Mouse (Mus musculus) midbrain, embryonic 14.5 days (tissue): Measurements from ENCODE around the gene Nrxn1. TPM values are rescaled to one million over a fixed set of nuclear protein-coding genes. Genes with fewer than 3 reads are reported as not detected.

Source experiments
- ATAC-seq: fragments of 200-750 bp; cut with Nextera tagmentation; 2 replicates; pipeline ENCODE4 v1.8.0; 2017; ENCODE audit warnings: moderate number of reproducible peaks, moderate library complexity; ENCODE audit not compliant: low FRiP score, low TSS enrichment
- DNase-seq: peaks from one replicate; pipeline ENCODE4 v3.0.0-alpha.2; 2015
- H3K27ac ChIP-seq: fragments of 300-500 bp; sonication (generic); replicated peaks from 2 replicates; pipeline ENCODE4 v1.5.1; 2014; ENCODE audit warnings: mild to moderate bottlenecking, low read depth, low read length, moderate library complexity
- H3K27me3 ChIP-seq: fragments of 300-500 bp; sonication (generic); 2 replicates; pipeline ENCODE4 v1.6.1; 2014; ENCODE audit warnings: low read length, control low read depth, mixed read lengths; ENCODE audit not compliant: control insufficient read depth, insufficient read depth
- H3K36me3 ChIP-seq: fragments of 300-500 bp; sonication (generic); 2 replicates; pipeline ENCODE4 v1.6.1; 2014; ENCODE audit warnings: low read length, control low read depth; ENCODE audit not compliant: control insufficient read depth, insufficient read depth
- H3K4me1 ChIP-seq: fragments of 300-500 bp; sonication (generic); 2 replicates; pipeline ENCODE4 v1.6.1; 2014; ENCODE audit warnings: mild to moderate bottlenecking, antibody characterized with exemption, low read length, control low read depth; ENCODE audit not compliant: control insufficient read depth, insufficient read depth
- H3K4me2 ChIP-seq: fragments of 300-500 bp; sonication (generic); 2 replicates; pipeline ENCODE4 v1.6.1; 2014; ENCODE audit warnings: mild to moderate bottlenecking, low read length, moderate library complexity
- H3K4me3 ChIP-seq: fragments of 300-500 bp; sonication (generic); replicated peaks from 2 replicates; pipeline ENCODE4 v1.5.1; 2014; ENCODE audit warnings: low read depth, low read length
- H3K9ac ChIP-seq: fragments of 300-500 bp; sonication (generic); replicated peaks from 2 replicates; pipeline ENCODE4 v1.6.1; 2014; ENCODE audit warnings: mild to moderate bottlenecking, low read length, moderate library complexity
- H3K9me3 ChIP-seq: fragments of 300-500 bp; sonication (generic); 2 replicates; pipeline ENCODE4 v1.6.1; 2016; ENCODE audit warnings: low read length, control low read depth, mixed read lengths; ENCODE audit not compliant: control insufficient read depth
- WGBS: fragments of 180-500 bp; shearing (Covaris S2); extraction: QIAGEN DNeasy Blood & Tissue Kit; methylation state at CpG from one replicate; pipeline ENCODE4 v1.1.7; 2014; 5-methylcytosine and 5-hydroxymethylcytosine counted together
- polyA plus RNA-seq: library from polyadenylated mRNA; unstranded; fragments of >200 nt; fragmentation: Nextera tagmentation; extraction: Ambion mirVana; gene quantifications from 2 replicates; pipeline ENCODE4 v1.2.1, GENCODE M21; 2014

The Nrxn1 gene
- polyA plus RNA-seq, 1 experiment from 2014 or later = 171 TPM

- ATAC-seq (no peak), DNase-seq (no peak)
- no peaks in the 10 kb centered on the region for H3K9me3 ChIP-seq
- no peak overlapping the region for H3K27ac ChIP-seq
- no peak overlapping the region for H3K9ac ChIP-seq
- H3K36me3 ChIP-seq = no peaks in the 10 kb centered on the region
- no peaks in the 10 kb centered on the region for H3K27me3 ChIP-seq
- no peak overlapping the region for H3K4me3 ChIP-seq
- no peaks in the 10 kb centered on the region for H3K4me1 ChIP-seq
- H3K4me2 ChIP-seq = no peak overlapping the region
- 95% methylated on average over 3 of the region's 3 CpGs for WGBS
Observed at GRCm38 (mm10) chr17:90422591-90422990, 670.3 kb downstream of the Nrxn1 start.

- no peak overlapping the region for H3K4me3 ChIP-seq
- H3K4me1 ChIP-seq = no peaks in the 10 kb centered on the region
- H3K4me2 ChIP-seq = no peak overlapping the region
- 95% methylated on average over 2 of the region's 2 CpGs for WGBS
- H3K9ac ChIP-seq = no peak overlapping the region
- no peaks in the 10 kb centered on the region for H3K36me3 ChIP-seq
- H3K9me3 ChIP-seq = no peaks in the 10 kb centered on the region
- no peak for ATAC-seq
- no peak for DNase-seq
- no peak overlapping the region for H3K27ac ChIP-seq
- H3K27me3 ChIP-seq = no peaks in the 10 kb centered on the region
Observed at GRCm38 (mm10) chr17:90420757-90421156, 672.1 kb downstream of the Nrxn1 start.

GRCm38 (mm10) chr17:90419615-90420014, 673.3 kb downstream of the Nrxn1 start:
- ATAC-seq = no peak
- Histone ChIP-seq H3K27ac (no peak overlapping the region), H3K27me3 (no peaks in the 10 kb centered on the region), H3K9ac (no peak overlapping the region), H3K36me3 (no peaks in the 10 kb centered on the region), H3K4me1 (no peaks in the 10 kb centered on the region), H3K9me3 (no peaks in the 10 kb centered on the region), H3K4me3 (no peak overlapping the region), H3K4me2 (no peak overlapping the region)
- no peak for DNase-seq
- 87% methylated on average over 1 of the region's 1 CpGs for WGBS

DNA sequence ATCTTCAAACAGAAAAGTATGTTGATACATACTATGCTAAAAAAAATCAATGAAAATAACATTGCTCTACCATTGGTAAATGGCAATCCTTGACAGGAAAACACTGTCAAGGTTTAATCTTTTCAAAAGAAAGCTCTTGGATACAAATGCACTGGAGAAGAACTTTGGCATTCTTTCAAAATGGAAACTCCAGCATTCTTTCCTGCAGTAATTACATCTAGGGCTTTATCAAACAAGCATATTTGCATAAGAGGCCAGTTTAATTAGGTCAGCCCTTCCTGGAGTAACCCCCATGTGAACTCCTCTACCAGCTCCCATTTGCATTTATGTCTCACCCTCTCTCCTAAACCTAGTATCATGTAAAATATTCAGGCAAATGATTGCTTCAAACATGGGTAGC, 696.5 kb downstream of the Nrxn1 start:
- Histone ChIP-seq H3K27me3 (no peaks in the 10 kb centered on the region), H3K9ac (no peak overlapping the region), H3K27ac (no peak overlapping the region), H3K36me3 (no peaks in the 10 kb centered on the region), H3K4me1 (no peaks in the 10 kb centered on the region), H3K9me3 (no peaks in the 10 kb centered on the region), H3K4me3 (no peak overlapping the region), H3K4me2 (no peak overlapping the region)
- no peak for DNase-seq
- no peak for ATAC-seq

DNA sequence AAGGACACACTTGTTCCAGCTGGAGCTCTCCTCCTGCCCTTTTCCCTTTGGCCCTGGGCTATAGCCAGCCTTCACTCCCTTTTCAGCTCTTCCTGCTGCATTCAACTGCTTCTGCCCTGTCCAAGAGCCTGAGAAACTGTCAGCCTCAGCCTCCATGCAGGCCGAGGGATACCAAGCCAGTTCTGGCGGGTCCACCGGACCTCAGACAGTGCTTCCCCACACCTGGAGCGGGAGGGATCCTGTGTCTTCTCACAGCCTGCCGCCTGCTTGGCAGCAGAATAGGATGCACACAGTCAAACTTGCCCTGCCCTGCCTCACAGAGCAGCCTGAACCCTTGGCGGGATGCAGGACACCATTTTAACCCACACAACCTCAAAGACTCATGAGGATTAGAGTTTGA, 698.3 kb downstream of the Nrxn1 start:
- H3K27me3 ChIP-seq = no peaks in the 10 kb centered on the region
- no peaks in the 10 kb centered on the region for H3K36me3 ChIP-seq
- no peak for ATAC-seq
- H3K9me3 ChIP-seq = no peaks in the 10 kb centered on the region
- H3K4me2 ChIP-seq = no peak overlapping the region
- no peak for DNase-seq
- H3K4me3 ChIP-seq = no peak overlapping the region
- no peak overlapping the region for H3K27ac ChIP-seq
- WGBS = 92% methylated on average over 6 of the region's 6 CpGs
- no peak overlapping the region for H3K9ac ChIP-seq
- H3K4me1 ChIP-seq = peaks cover 11% of the 10 kb centered on the region; the same call in 1 of the 2 replicates

GRCm38 (mm10) chr17:90392751-90393150, 700.1 kb downstream of the Nrxn1 start:
- H3K4me3 ChIP-seq = no peak overlapping the region
- no peak overlapping the region for H3K27ac ChIP-seq
- 93% methylated on average over 1 of the region's 1 CpGs for WGBS
- no peaks in the 10 kb centered on the region for H3K9me3 ChIP-seq
- peak; percentile 17 for DNase-seq
- no peaks in the 10 kb centered on the region for H3K27me3 ChIP-seq
- peaks cover 11% of the 10 kb centered on the region; the same call in 1 of the 2 replicates for H3K4me1 ChIP-seq
- no peak for ATAC-seq
- H3K36me3 ChIP-seq = no peaks in the 10 kb centered on the region
- no peak overlapping the region for H3K4me2 ChIP-seq
- no peak overlapping the region for H3K9ac ChIP-seq

DNA sequence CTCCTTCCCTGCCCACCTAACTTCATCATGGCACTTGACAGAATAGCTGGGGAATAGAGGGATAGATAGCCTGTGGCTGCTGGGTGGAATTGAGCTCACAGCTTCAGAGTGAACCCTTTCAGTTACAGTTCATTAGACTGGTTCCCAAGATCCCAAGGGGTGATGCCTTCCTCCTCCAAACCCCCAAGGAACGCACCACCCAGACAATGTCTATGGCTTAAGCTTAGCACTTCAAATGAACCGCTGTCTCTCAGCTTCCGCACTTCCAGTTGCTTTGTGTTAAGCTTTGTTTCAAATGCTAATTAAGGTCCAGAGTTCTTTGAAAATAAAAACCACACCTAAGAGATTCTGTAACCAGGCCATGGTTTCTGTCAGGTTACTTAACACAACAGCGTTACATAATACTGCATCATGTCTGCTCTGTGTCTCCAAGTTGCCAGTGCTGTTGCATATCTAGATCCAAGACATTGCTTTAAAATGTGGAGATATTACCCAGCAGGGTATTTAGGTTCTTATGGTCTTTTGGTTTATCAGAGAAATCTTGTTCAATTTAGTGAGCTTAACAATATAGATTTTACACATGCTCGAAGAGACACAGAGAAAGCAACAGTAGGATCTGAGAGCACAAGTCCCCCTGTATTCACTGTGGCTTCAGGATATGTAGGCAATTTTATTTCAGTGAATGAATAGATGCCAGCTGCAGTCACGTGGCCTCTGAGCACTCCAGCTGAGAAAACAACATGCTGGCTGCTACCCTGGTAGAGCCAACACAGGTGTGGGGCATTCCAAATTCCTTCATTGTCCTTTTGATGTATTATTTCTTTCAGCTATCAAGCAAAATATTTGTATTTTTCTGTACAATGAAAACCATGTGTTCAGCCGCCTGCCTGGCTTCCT, 702.3 kb downstream of the Nrxn1 start:
- ATAC-seq (peak; percentile 68), DNase-seq (peak; percentile 51)
- Histone ChIP-seq H3K9me3 (no peaks in the 10 kb centered on the region), H3K27ac (0 out of 2 replicates have a peak overlapping the region, but pooled peaks have one; percentile 3), H3K27me3 (no peaks in the 10 kb centered on the region), H3K4me3 (no peak overlapping the region), H3K36me3 (no peaks in the 10 kb centered on the region), H3K4me1 (peaks cover 11% of the 10 kb centered on the region; the same call in 1 of the 2 replicates), H3K4me2 (no peak overlapping the region), H3K9ac (no peak overlapping the region)
- WGBS = 23% methylated on average over 7 of the region's 7 CpGs

- H3K36me3 ChIP-seq = no peaks in the 10 kb centered on the region
- H3K4me1 ChIP-seq = no peaks in the 10 kb centered on the region
- no peaks in the 10 kb centered on the region for H3K9me3 ChIP-seq
- ATAC-seq (no peak), DNase-seq (no peak)
- WGBS = 60% methylated on average over 2 of the region's 2 CpGs
- H3K27me3 ChIP-seq = no peaks in the 10 kb centered on the region
- H3K27ac ChIP-seq = no peak overlapping the region
- H3K4me3 ChIP-seq = no peak overlapping the region
- no peak overlapping the region for H3K9ac ChIP-seq
- H3K4me2 ChIP-seq = no peak overlapping the region
Observed at GRCm38 (mm10) chr17:90384856-90385255, 708.0 kb downstream of the Nrxn1 start.
